Mouse (Mus musculus): ENCODE data around the gene Esr2. TPM values are rescaled to one million over a fixed set of nuclear protein-coding genes. Genes with fewer than 3 reads are reported as not detected.
"Not testable (repeated sequence)": the region's sequence is repeated elsewhere in the genome, so short reads cannot be mapped to it uniquely, and the experiment has no call there.

Esr2 gene
- 2.6 and 2.7 TPM in 2 replicates for polyA plus RNA-seq (2012; rRNA removed)

GRCm38 (mm10) chr12:76177000-76177863 is at the start of gene Esr2:
Gene Esr2, minus strand, starts transcription at chr12:76177259.
- H3K4me3 ChIP-seq (replicated peaks; ENCODE audit: extremely low read depth, low read depth, low read length), result peak within 1 kb of the TSS; percentile 33
- TF ChIP-seq CTCF (IDR thresholded peaks at IDR 0.05; ENCODE audit: insufficient read depth, low read length) (no peak), POLR2A (IDR thresholded peaks at IDR 0.05; ENCODE audit: borderline replicate concordance, extremely low read depth, low read depth, low read length) (no peak)
- WGBS, result under 1% methylated on average over 39 of the region's 39 CpGs
- no peaks in the 10 kb centered on the region; the same call in 1 of the 2 replicates for H3K4me1 ChIP-seq (ENCODE audit: control insufficient read depth, insufficient read depth, low read length)
- peak; percentile 40 for DNase-seq

GRCm38 (mm10) chr12:76222104-76222503 is 45.0 kb upstream of the Esr2 start:
- not testable (repeated sequence) for H3K4me1 ChIP-seq (ENCODE audit: control insufficient read depth, insufficient read depth, low read length); H3K4me3 ChIP-seq (replicated peaks; ENCODE audit: extremely low read depth, low read depth, low read length); DNase-seq
- WGBS, result 64% methylated on average over 4 of the region's 8 CpGs

- whole genome bisulfite sequencing, result 52% methylated on average over 11 of the region's 11 CpGs
- H3K4me1 ChIP-seq (ENCODE audit: control insufficient read depth, insufficient read depth, low read length), result no peaks in the 10 kb centered on the region; the same call in 1 of the 2 replicates
- no peak overlapping the region for H3K4me3 ChIP-seq (replicated peaks; ENCODE audit: extremely low read depth, low read depth, low read length)
- DNase-seq, result no peak
- no peak for TF ChIP-seq CTCF (IDR thresholded peaks at IDR 0.05; ENCODE audit: insufficient read depth, low read length)
- TF ChIP-seq POLR2A (IDR thresholded peaks at IDR 0.05; ENCODE audit: borderline replicate concordance, extremely low read depth, low read depth, low read length), result no peak
These were observed 39.7 kb upstream of the Esr2 start for GRCm38 (mm10) chr12:76216716-76217115.

GRCm38 (mm10) chr12:76215121-76215520 is 38.1 kb upstream of the Esr2 start:
- 41% methylated on average over 5 of the region's 5 CpGs for WGBS
- no peak for TF ChIP-seq POLR2A (IDR thresholded peaks at IDR 0.05; ENCODE audit: borderline replicate concordance, extremely low read depth, low read depth, low read length)
- no peak for TF ChIP-seq CTCF (IDR thresholded peaks at IDR 0.05; ENCODE audit: insufficient read depth, low read length)
- no peak for DNase-seq
- Histone ChIP-seq H3K4me3 (replicated peaks; ENCODE audit: extremely low read depth, low read depth, low read length) (no peak overlapping the region), H3K4me1 (ENCODE audit: control insufficient read depth, insufficient read depth, low read length) (no peaks in the 10 kb centered on the region; the same call in 1 of the 2 replicates)

- Histone ChIP-seq H3K4me3 (replicated peaks; ENCODE audit: extremely low read depth, low read depth, low read length) (no peak overlapping the region), H3K4me1 (ENCODE audit: control insufficient read depth, insufficient read depth, low read length) (no peaks in the 10 kb centered on the region)
- no peak for TF ChIP-seq POLR2A (IDR thresholded peaks at IDR 0.05; ENCODE audit: borderline replicate concordance, extremely low read depth, low read depth, low read length)
- TF ChIP-seq CTCF (IDR thresholded peaks at IDR 0.05; ENCODE audit: insufficient read depth, low read length), result no peak
- no peak for DNase-seq
- 97% methylated on average over 5 of the region's 5 CpGs for WGBS
These were observed 32.4 kb upstream of the Esr2 start for GRCm38 (mm10) chr12:76209429-76209974.

GRCm38 (mm10) chr12:76200326-76200725 is 23.3 kb upstream of the Esr2 start:
- H3K4me3 ChIP-seq (replicated peaks; ENCODE audit: extremely low read depth, low read depth, low read length), result no peak overlapping the region
- peaks cover 4% of the 10 kb centered on the region; the same call in 1 of the 2 replicates for H3K4me1 ChIP-seq (ENCODE audit: control insufficient read depth, insufficient read depth, low read length)
- WGBS, result 70% methylated on average over 4 of the region's 4 CpGs
- TF ChIP-seq CTCF (IDR thresholded peaks at IDR 0.05; ENCODE audit: insufficient read depth, low read length), result no peak
- no peak for TF ChIP-seq POLR2A (IDR thresholded peaks at IDR 0.05; ENCODE audit: borderline replicate concordance, extremely low read depth, low read depth, low read length)
- DNase-seq, result no peak

GRCm38 (mm10) chr12:76197071-76197470 is 20.0 kb upstream of the Esr2 start:
- Histone ChIP-seq H3K4me1 (ENCODE audit: control insufficient read depth, insufficient read depth, low read length) (peaks cover 4% of the 10 kb centered on the region; the same call in 1 of the 2 replicates), H3K4me3 (replicated peaks; ENCODE audit: extremely low read depth, low read depth, low read length) (no peak overlapping the region)
- TF ChIP-seq POLR2A (IDR thresholded peaks at IDR 0.05; ENCODE audit: borderline replicate concordance, extremely low read depth, low read depth, low read length), result no peak
- no peak for TF ChIP-seq CTCF (IDR thresholded peaks at IDR 0.05; ENCODE audit: insufficient read depth, low read length)
- DNase-seq, result no peak
- 54% methylated on average over 8 of the region's 8 CpGs for WGBS

- WGBS, result 12% methylated on average over 6 of the region's 6 CpGs
These were observed 19.6 kb upstream of the Esr2 start for GRCm38 (mm10) chr12:76196709-76197054.

GRCm38 (mm10) chr12:76195912-76196708 is 19.1 kb upstream of the Esr2 start:
- TF ChIP-seq CTCF (IDR thresholded peaks at IDR 0.05; ENCODE audit: insufficient read depth, low read length), result no peak
- TF ChIP-seq POLR2A (IDR thresholded peaks at IDR 0.05; ENCODE audit: borderline replicate concordance, extremely low read depth, low read depth, low read length), result peak; percentile 30; the same call in 1 of the 2 replicates
- peak; percentile 88 for DNase-seq
- H3K4me3 ChIP-seq (replicated peaks; ENCODE audit: extremely low read depth, low read depth, low read length), result peak overlapping the region; percentile 25
- under 1% methylated on average over 22 of the region's 22 CpGs for WGBS
- peaks cover 4% of the 10 kb centered on the region; the same call in 1 of the 2 replicates for H3K4me1 ChIP-seq (ENCODE audit: control insufficient read depth, insufficient read depth, low read length)

More at GRCm38 (mm10) chr12:76196709-76197054, 19.6 kb upstream of the Esr2 start:
- peak; percentile 36; the same call in 1 of the 2 replicates for TF ChIP-seq CTCF (IDR thresholded peaks at IDR 0.05; ENCODE audit: insufficient read depth, low read length)
- TF ChIP-seq POLR2A (IDR thresholded peaks at IDR 0.05; ENCODE audit: borderline replicate concordance, extremely low read depth, low read depth, low read length), result no peak
- Histone ChIP-seq H3K4me3 (replicated peaks; ENCODE audit: extremely low read depth, low read depth, low read length) (no peak overlapping the region), H3K4me1 (ENCODE audit: control insufficient read depth, insufficient read depth, low read length) (peaks cover 4% of the 10 kb centered on the region; the same call in 1 of the 2 replicates)
- DNase-seq, result peak; percentile 68

All from lung, adult 2 months (tissue).